Mouse (Mus musculus): Measurements from ENCODE around the gene Stard9. TPM values are rescaled to one million over a fixed set of nuclear protein-coding genes. Genes with fewer than 3 reads are reported as not detected.

Stard9 gene
- total and polyA plus RNA-seq, 3 experiments, result 0.54 to 12.3 (median 3.7) TPM

DNA sequence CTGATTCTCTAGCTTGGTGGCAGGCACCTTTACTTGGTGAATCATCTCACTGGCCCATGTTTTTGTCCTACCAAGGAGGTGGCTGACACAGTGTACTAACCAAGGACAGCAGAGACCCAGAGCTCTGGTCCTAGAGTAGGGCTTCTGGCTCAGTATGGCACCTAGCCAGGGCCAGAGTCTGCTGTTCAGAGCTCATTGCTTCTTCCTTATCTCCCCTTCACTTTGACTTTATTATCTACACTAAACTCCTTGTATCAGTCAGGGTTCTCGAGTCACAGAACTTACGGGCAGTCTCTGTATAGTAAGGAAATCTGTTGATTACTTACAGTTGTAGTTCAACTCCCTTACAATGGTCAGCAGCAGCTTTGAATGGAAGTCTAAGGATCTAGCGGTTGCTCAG is 82.0 kb downstream of the Stard9 start:
- Histone ChIP-seq H3K4me3 (ENCODE audit: low read depth, low read length) (no peak overlapping the region), H3K27me3 (ENCODE audit: insufficient read depth, low read length) (peaks cover 6% of the 10 kb centered on the region), H3K9me3 (replicated peaks) (no peaks in the 10 kb centered on the region), H3K36me3 (replicated peaks) (peaks cover 55% of the 10 kb centered on the region), H3K4me1 (ENCODE audit: insufficient read depth, low read depth, low read length) (peaks cover 23% of the 10 kb centered on the region)
- DNase-seq (ENCODE audit: low spot score), result peak; percentile 33
- ATAC-seq (ENCODE audit: extremely low read depth, insufficient number of reproducible peaks, low FRiP score, poor library complexity, severe bottlenecking), result no peak
- TF ChIP-seq GATA2 (IDR thresholded peaks at IDR 0.05; ENCODE audit: borderline replicate concordance, low read depth, low read length) (no peak), TAL1 (conservative IDR thresholded peaks at IDR 0.05; ENCODE audit: low read depth, low read length) (no peak), GATA1 (IDR thresholded peaks at IDR 0.05; ENCODE audit: borderline replicate concordance, low read length) (no peak), POLR2AphosphoS5 (IDR thresholded peaks at IDR 0.05; ENCODE audit: insufficient replicate concordance, low read depth, low read length) (no peak), CTCF (IDR thresholded peaks at IDR 0.05; ENCODE audit: low read depth, low read length) (no peak)

DNA sequence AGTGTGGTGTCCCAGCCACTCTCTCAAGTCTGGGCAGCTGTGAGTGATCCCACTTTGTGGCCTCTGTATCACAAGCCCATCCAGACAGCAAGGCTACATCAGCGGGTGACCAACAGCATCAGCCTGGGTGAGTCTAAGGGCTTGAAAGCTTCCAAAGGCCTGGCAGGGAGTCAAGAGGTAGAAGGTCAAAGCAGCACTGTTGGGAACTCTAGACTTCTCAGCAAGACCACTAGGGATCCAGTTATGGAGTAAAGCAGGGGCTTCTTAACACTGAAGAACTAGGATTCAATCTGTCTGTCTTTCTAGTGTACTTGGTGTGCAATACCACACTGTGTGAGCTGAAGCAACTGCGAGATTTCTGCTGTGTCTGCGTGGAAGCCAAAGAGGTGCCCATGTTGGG is 84.5 kb downstream of the Stard9 start:
- Histone ChIP-seq H3K4me3 (ENCODE audit: low read depth, low read length) (no peak overlapping the region), H3K4me1 (ENCODE audit: insufficient read depth, low read depth, low read length) (peaks cover 25% of the 10 kb centered on the region), H3K36me3 (replicated peaks) (peaks cover 80% of the 10 kb centered on the region), H3K9me3 (replicated peaks) (no peaks in the 10 kb centered on the region), H3K27me3 (ENCODE audit: insufficient read depth, low read length) (no peaks in the 10 kb centered on the region)
- ATAC-seq (ENCODE audit: extremely low read depth, insufficient number of reproducible peaks, low FRiP score, poor library complexity, severe bottlenecking) (no peak), DNase-seq (ENCODE audit: low spot score) (no peak)
- no peak for TF ChIP-seq TAL1 (conservative IDR thresholded peaks at IDR 0.05; ENCODE audit: low read depth, low read length)
- no peak for TF ChIP-seq POLR2AphosphoS5 (IDR thresholded peaks at IDR 0.05; ENCODE audit: insufficient replicate concordance, low read depth, low read length)
- TF ChIP-seq GATA2 (IDR thresholded peaks at IDR 0.05; ENCODE audit: borderline replicate concordance, low read depth, low read length), result no peak
- no peak for TF ChIP-seq CTCF (IDR thresholded peaks at IDR 0.05; ENCODE audit: low read depth, low read length)
- no peak for TF ChIP-seq GATA1 (IDR thresholded peaks at IDR 0.05; ENCODE audit: borderline replicate concordance, low read length)

DNA sequence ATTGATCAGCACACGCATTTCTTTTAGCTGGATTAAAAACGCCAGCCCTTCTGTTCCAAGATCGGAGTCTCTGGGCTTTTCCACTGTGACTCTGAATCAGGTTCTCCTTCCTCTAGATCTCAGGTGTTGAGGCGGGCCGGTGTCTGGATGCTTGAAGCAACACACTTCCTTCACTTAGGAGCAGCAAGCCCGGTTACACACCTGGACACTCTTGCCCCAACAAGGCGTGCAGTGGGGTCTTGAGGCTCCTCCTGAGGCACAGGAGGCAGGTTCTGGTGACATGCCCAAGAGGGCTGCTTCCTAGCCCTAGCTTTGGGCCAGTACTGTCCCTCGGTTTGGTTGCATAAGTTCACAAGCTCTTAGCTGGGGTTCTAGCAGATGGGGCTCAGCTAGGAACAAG is 89.6 kb downstream of the Stard9 start:
- no peak for ATAC-seq (ENCODE audit: extremely low read depth, insufficient number of reproducible peaks, low FRiP score, poor library complexity, severe bottlenecking)
- TF ChIP-seq POLR2AphosphoS5 (IDR thresholded peaks at IDR 0.05; ENCODE audit: insufficient replicate concordance, low read depth, low read length), result no peak
- TF ChIP-seq GATA1 (IDR thresholded peaks at IDR 0.05; ENCODE audit: borderline replicate concordance, low read length), result no peak
- no peak for TF ChIP-seq CTCF (IDR thresholded peaks at IDR 0.05; ENCODE audit: low read depth, low read length)
- no peak for TF ChIP-seq TAL1 (conservative IDR thresholded peaks at IDR 0.05; ENCODE audit: low read depth, low read length)
- no peaks in the 10 kb centered on the region for H3K9me3 ChIP-seq (replicated peaks)

DNA sequence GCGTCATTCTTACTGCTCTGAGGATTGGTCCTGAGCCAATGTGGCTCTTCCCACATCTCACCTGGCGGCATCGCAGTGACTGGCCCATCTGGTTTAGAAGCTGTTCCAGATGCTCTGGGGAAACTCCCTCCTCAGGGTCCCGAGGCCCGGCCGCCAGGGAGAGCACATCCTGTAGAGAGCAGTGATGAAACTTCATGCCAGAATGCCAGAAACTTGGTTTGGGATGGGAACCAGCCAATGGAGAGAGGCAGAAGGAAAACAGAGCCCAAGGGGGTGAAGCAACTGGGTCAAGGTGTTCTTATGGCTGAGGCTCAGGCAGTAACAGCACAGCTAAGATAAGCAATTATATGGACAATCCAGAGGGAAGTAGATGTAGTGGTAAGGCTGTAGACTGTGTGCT is 91.9 kb downstream of the Stard9 start:
- Histone ChIP-seq H3K36me3 (replicated peaks) (peaks cover 98% of the 10 kb centered on the region), H3K9me3 (replicated peaks) (no peaks in the 10 kb centered on the region), H3K27me3 (ENCODE audit: insufficient read depth, low read length) (no peaks in the 10 kb centered on the region), H3K4me1 (ENCODE audit: insufficient read depth, low read depth, low read length) (peaks cover 21% of the 10 kb centered on the region), H3K4me3 (ENCODE audit: low read depth, low read length) (no peak overlapping the region)
- TF ChIP-seq GATA1 (IDR thresholded peaks at IDR 0.05; ENCODE audit: borderline replicate concordance, low read length) (no peak), GATA2 (IDR thresholded peaks at IDR 0.05; ENCODE audit: borderline replicate concordance, low read depth, low read length) (no peak), CTCF (IDR thresholded peaks at IDR 0.05; ENCODE audit: low read depth, low read length) (no peak), POLR2AphosphoS5 (IDR thresholded peaks at IDR 0.05; ENCODE audit: insufficient replicate concordance, low read depth, low read length) (no peak), TAL1 (conservative IDR thresholded peaks at IDR 0.05; ENCODE audit: low read depth, low read length) (no peak)
- ATAC-seq (ENCODE audit: extremely low read depth, insufficient number of reproducible peaks, low FRiP score, poor library complexity, severe bottlenecking), result no peak
- no peak for DNase-seq (ENCODE audit: low spot score)

More for the DNA sequence above, 89.6 kb downstream of the Stard9 start:
- Histone ChIP-seq H3K27me3 (ENCODE audit: insufficient read depth, low read length) (no peaks in the 10 kb centered on the region), H3K4me1 (ENCODE audit: insufficient read depth, low read depth, low read length) (peaks cover 10% of the 10 kb centered on the region), H3K36me3 (replicated peaks) (peaks cover 95% of the 10 kb centered on the region), H3K4me3 (ENCODE audit: low read depth, low read length) (no peak overlapping the region)
- DNase-seq (ENCODE audit: low spot score), result no peak

DNA sequence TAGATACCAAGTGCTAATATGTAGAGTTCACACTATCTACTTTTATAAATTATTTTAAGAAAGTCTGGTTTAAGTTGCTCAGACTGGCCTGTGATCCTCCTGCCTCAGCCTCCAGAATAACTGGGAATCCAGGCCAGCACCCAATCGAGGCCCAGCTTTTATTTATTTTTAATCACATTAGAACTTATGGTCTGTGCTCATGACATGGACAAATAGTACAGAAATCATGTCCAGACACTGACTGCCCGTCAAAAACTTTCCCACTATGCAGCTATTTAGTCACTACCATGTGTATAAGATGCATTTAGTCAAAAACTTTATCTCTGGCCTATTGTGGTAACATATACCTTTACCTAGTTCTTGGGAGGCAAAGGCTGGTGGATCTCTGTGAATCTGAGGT is 93.0 kb downstream of the Stard9 start:
- TF ChIP-seq CTCF (IDR thresholded peaks at IDR 0.05; ENCODE audit: low read depth, low read length) (no peak), POLR2AphosphoS5 (IDR thresholded peaks at IDR 0.05; ENCODE audit: insufficient replicate concordance, low read depth, low read length) (no peak), GATA1 (IDR thresholded peaks at IDR 0.05; ENCODE audit: borderline replicate concordance, low read length) (no peak), TAL1 (conservative IDR thresholded peaks at IDR 0.05; ENCODE audit: low read depth, low read length) (no peak), GATA2 (IDR thresholded peaks at IDR 0.05; ENCODE audit: borderline replicate concordance, low read depth, low read length) (no peak)
- H3K4me3 ChIP-seq (ENCODE audit: low read depth, low read length), result no peak overlapping the region

DNA sequence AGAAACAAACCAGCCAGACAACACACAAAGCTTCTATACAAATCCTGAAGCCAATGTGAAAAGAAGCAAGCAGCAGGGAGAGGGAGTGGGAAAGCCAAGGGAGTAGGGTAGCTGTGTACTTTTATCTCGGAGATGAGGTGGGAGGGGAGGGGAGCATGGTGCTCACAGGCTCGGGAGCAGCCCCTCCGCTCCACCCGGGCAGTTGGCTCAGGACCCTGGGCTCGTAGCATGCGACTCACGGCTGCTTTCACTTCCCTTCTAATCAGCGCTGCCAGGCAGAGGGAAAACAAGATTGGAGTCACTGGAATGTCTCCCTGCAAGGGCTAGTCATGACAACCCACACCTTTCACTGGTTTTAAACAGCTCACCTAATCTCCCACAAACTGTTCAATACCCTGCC is 93.6 kb downstream of the Stard9 start:
- ATAC-seq (ENCODE audit: extremely low read depth, insufficient number of reproducible peaks, low FRiP score, poor library complexity, severe bottlenecking) (no peak), DNase-seq (ENCODE audit: low spot score) (no peak)
- Histone ChIP-seq H3K4me1 (ENCODE audit: insufficient read depth, low read depth, low read length) (peaks cover 33% of the 10 kb centered on the region), H3K4me3 (ENCODE audit: low read depth, low read length) (no peak overlapping the region), H3K36me3 (replicated peaks) (peaks cover 98% of the 10 kb centered on the region), H3K9me3 (replicated peaks) (no peaks in the 10 kb centered on the region), H3K27me3 (ENCODE audit: insufficient read depth, low read length) (no peaks in the 10 kb centered on the region)
- TF ChIP-seq CTCF (IDR thresholded peaks at IDR 0.05; ENCODE audit: low read depth, low read length) (no peak), TAL1 (conservative IDR thresholded peaks at IDR 0.05; ENCODE audit: low read depth, low read length) (no peak), GATA1 (IDR thresholded peaks at IDR 0.05; ENCODE audit: borderline replicate concordance, low read length) (no peak), POLR2AphosphoS5 (IDR thresholded peaks at IDR 0.05; ENCODE audit: insufficient replicate concordance, low read depth, low read length) (no peak), GATA2 (IDR thresholded peaks at IDR 0.05; ENCODE audit: borderline replicate concordance, low read depth, low read length) (no peak)

More for the DNA sequence above, 93.0 kb downstream of the Stard9 start:
- H3K27me3 ChIP-seq (ENCODE audit: insufficient read depth, low read length), result no peaks in the 10 kb centered on the region
- DNase-seq (ENCODE audit: low spot score), result no peak
- peaks cover 28% of the 10 kb centered on the region for H3K4me1 ChIP-seq (ENCODE audit: insufficient read depth, low read depth, low read length)
- H3K36me3 ChIP-seq (replicated peaks), result peaks cover 98% of the 10 kb centered on the region
- no peak for ATAC-seq (ENCODE audit: extremely low read depth, insufficient number of reproducible peaks, low FRiP score, poor library complexity, severe bottlenecking)
- H3K9me3 ChIP-seq (replicated peaks), result no peaks in the 10 kb centered on the region

Measured in G1E (cell line).